Mouse (Mus musculus) G1E-ER4 (cell line): ENCODE data around the gene Gm45618. TPM values are rescaled to one million over a fixed set of nuclear protein-coding genes. Genes with fewer than 3 reads are reported as not detected.

ENCODE experiments used
- GATA1 ChIP-seq: IDR thresholded peaks from one replicate; pipeline ENCODE4 v1.8.0; 2012; ENCODE audit warnings: low read length, inconsistent platforms
- polyA plus RNA-seq: library from polyadenylated mRNA; stranded (reverse); fragments of >175 nt; gene quantifications from 2 replicates; pipeline ENCODE4 v1.2.3, GENCODE M21; 2012

Gm45618 gene
- polyA plus RNA-seq, 1 experiment = not detected

- TF ChIP-seq GATA1 = no peak
Measured at GRCm38 (mm10) chr7:142082179-142082578, 38.4 kb downstream of the Gm45618 start.

- TF ChIP-seq GATA1 = no peak
Measured at GRCm38 (mm10) chr7:142081736-142082135, 38.8 kb downstream of the Gm45618 start.

DNA sequence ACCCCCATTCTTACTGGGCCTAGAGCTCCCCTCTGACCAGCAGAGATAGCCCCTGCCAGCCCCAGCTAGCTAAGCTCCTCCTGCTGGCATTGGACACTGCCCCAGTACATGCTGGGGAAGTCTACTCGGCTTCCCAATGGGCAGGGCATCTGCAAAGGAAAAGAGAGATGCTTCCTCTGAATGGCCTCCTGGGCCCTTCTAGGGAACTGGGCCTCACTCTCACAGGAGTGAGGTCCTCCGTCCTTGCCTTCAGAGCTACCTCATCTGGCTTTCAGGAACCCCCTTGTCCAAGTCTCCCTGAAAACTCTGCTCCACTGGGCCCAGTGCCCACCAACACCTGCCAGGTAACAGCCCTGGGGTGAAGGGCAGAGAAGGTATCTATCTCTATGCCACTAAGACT is 39.7 kb downstream of the Gm45618 start:
- TF ChIP-seq GATA1 = no peak

GRCm38 (mm10) chr7:142079365-142079764 is 41.2 kb downstream of the Gm45618 start:
- no peak for TF ChIP-seq GATA1

- no peak for TF ChIP-seq GATA1
Measured at GRCm38 (mm10) chr7:142077138-142077537, 43.4 kb downstream of the Gm45618 start.

DNA sequence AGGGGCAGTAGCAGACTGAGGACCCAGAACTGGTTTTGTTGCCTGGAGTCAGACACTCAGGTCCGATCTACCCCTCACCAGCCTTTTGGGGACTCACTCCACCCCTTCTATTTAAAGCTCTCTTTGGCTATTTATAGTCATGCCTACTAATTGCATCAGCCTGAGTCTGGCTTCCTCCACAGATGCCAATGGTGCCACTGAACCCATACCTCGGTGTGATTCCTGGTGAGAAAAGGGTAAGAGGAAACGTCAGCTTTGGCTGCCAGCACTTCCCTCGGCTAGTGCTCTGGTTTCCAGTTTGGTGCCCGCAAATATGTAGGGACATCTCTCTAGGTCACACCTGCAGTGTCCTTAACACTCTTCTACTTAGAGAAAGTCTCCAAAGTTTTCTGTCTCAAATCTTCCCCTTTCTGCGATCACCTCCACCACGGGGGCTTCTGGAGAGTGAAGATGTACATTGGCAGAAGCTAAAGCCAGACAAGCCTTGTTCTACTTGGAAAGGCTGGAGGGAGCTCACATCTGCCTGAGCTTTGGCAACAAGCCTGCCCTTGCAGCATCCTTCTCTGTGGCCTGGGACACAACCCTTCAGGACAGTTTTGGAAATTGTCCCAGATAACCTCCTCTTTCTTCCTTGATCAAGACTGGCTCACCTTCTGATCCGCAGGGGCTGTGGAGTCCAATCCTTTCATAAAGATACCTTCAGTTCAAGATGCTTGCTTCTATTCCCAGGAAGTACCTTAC is 46.2 kb downstream of the Gm45618 start:
- TF ChIP-seq GATA1 = no peak

GRCm38 (mm10) chr7:142071717-142072116 is 48.8 kb downstream of the Gm45618 start:
- TF ChIP-seq GATA1 = no peak

DNA sequence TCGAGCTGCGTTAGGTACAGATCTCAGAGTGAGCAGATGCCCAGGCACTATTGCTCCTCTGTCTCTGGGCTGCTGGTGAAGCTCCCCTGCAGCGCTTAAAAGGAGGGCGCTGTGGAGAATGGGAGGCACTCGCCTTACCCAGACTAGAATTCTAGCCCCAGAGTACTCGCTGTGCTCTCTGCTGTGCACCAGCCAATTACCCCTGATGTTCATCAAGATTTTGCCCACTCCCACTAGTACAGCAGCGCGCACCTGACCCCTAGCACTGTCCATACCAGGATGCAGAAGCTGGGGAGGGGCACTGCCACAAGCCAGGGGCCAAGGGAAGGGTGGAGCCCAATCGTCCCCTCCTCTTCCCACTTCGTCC is 49.3 kb downstream of the Gm45618 start:
- TF ChIP-seq GATA1 = no peak

DNA sequence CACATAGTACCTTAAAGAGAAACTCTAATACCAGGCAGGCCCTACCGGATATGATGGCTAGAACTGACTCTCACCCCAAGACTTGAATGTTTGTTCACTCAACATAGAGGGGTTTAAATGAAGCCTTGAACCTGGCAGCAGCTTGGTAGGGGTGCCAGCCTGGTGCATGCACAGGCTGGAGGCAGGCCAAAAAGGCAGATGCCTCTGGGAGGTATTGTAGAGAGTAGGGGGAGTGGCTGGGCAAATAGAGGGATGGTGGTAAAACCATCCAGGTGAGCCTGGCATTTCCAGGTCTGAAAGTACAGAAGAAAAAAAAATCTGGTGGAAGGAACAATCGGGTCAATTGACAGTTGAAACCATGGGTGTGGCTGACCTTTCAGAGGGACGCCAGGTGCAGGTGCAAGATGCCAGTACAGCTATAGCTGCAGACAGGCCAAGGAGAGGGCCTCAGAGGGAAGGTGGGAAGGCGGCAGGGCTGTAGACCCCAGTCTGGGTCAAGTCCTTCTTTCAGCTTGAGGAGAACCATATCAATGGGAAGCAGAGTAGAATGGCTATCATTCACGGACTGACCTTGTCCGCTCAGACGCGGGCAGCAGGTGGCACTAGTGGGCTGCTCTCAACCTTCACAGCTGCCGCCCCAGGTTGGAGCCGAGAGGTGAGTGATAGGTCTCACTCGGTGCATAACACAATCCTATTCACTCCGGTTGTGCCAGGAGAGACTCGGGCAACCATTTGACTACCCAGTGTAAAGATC is 49.9 kb downstream of the Gm45618 start:
- no peak for TF ChIP-seq GATA1

Other genes with a start within 250 kb of the Gm45618 start
- 62.0 and 70.2 TPM in 2 replicates for gene Tollip, start 202.2 kb downstream of the Gm45618 start, polyA plus RNA-seq
- 0.02 TPM in 1 of 2 replicates, not detected in the other for gene Brsk2, start 171.0 kb downstream of the Gm45618 start, polyA plus RNA-seq
- gene Mob2, start 59.7 kb downstream of the Gm45618 start, polyA plus RNA-seq = 38.6 and 39.4 TPM in 2 replicates
- gene Dusp8, start 24.9 kb downstream of the Gm45618 start, polyA plus RNA-seq = 0.24 and 0.28 TPM in 2 replicates
- not detected in 2 replicates for gene Gm39115, start 15.3 kb upstream of the Gm45618 start, polyA plus RNA-seq
- not detected in 2 replicates for gene Gm45337, start 23.9 kb upstream of the Gm45618 start, polyA plus RNA-seq
- not detected in 2 replicates for gene Gm29735, start 36.4 kb upstream of the Gm45618 start, polyA plus RNA-seq
- gene Gm4553, start 45.0 kb upstream of the Gm45618 start, polyA plus RNA-seq = not detected in 2 replicates
- gene Krtap5-2, start 55.3 kb upstream of the Gm45618 start, polyA plus RNA-seq = not detected in 2 replicates
- not detected in 2 replicates for gene Gm10153, start 69.7 kb upstream of the Gm45618 start, polyA plus RNA-seq
- gene Krtap5-3, start 80.6 kb upstream of the Gm45618 start, polyA plus RNA-seq = not detected in 2 replicates
- gene Gm7579, start 91.1 kb upstream of the Gm45618 start, polyA plus RNA-seq = not detected in 2 replicates
- gene Krtap5-5, start 109.2 kb upstream of the Gm45618 start, polyA plus RNA-seq = not detected in 2 replicates
- not detected in 2 replicates for gene Gm40460, start 120.3 kb upstream of the Gm45618 start, polyA plus RNA-seq
- not detected in 2 replicates for gene Gm2431, start 137.6 kb upstream of the Gm45618 start, polyA plus RNA-seq
- gene Gm4559, start 153.6 kb upstream of the Gm45618 start, polyA plus RNA-seq = not detected in 2 replicates
- not detected in 2 replicates for gene Krtap5-1, start 176.4 kb upstream of the Gm45618 start, polyA plus RNA-seq
- not detected in 2 replicates for gene Krtap5-4, start 182.8 kb upstream of the Gm45618 start, polyA plus RNA-seq